Mouse (Mus musculus) kidney, adult 2 months (tissue): ENCODE measurements around the gene Morc3. TPM values are rescaled to one million over a fixed set of nuclear protein-coding genes. Genes with fewer than 3 reads are reported as not detected.

Experiments
- DNase-seq: peaks from one replicate; pipeline ENCODE4 v3.0.0; 2021
- H3K27ac ChIP-seq: fragments of 200-500 bp; 2 replicates; pipeline ENCODE4 v1.5.1; 2012; ENCODE audit warnings: low read depth, low read length, control low read depth, inconsistent platforms; ENCODE audit not compliant: insufficient read depth
- H3K27me3 ChIP-seq: fragments of 200-500 bp; replicated peaks from 2 replicates; pipeline ENCODE4 v1.6.1; 2012; ENCODE audit warnings: mild to moderate bottlenecking, moderate library complexity, low read length, inconsistent platforms; ENCODE audit not compliant: control insufficient read depth, insufficient read depth
- H3K36me3 ChIP-seq: fragments of 200-500 bp; 2 replicates; pipeline ENCODE4 v1.6.1; 2012; ENCODE audit warnings: mild to moderate bottlenecking, moderate library complexity, low read length, inconsistent platforms; ENCODE audit not compliant: control insufficient read depth, insufficient read depth
- H3K4me1 ChIP-seq: fragments of 200-500 bp; 2 replicates; pipeline ENCODE4 v1.6.1; 2011; ENCODE audit warnings: low read length; ENCODE audit not compliant: control insufficient read depth, insufficient read depth
- H3K4me3 ChIP-seq: fragments of 200-500 bp; 2 replicates; pipeline ENCODE4 v1.5.1; 2011; ENCODE audit warnings: mild to moderate bottlenecking, low read depth, low read length, control low read depth; ENCODE audit not compliant: insufficient read depth
- CTCF ChIP-seq: fragments of 200-500 bp; conservative IDR thresholded peaks from 2 replicates; pipeline ENCODE4 v1.5.1; 2011; ENCODE audit warnings: low read depth, mild to moderate bottlenecking, control low read depth, low read length, moderate library complexity, mixed read lengths; ENCODE audit not compliant: insufficient read depth, insufficient read length
- POLR2A ChIP-seq: fragments of 200-500 bp; IDR thresholded peaks from one replicate; pipeline ENCODE4 v1.6.1; 2011; ENCODE audit warnings: low read depth, low read length, control low read depth
- WGBS: fragments of 180-500 bp; shearing (Covaris S2); methylation state at CpG from one replicate; pipeline ENCODE4 v1.1.7; 2018; 5-methylcytosine and 5-hydroxymethylcytosine counted together
- polyA plus RNA-seq: library from polyadenylated mRNA; depleted of rRNA; stranded (reverse); fragments of >200 nt; gene quantifications from 2 replicates; pipeline ENCODE4 v1.2.3, GENCODE M21; 2012

Morc3 gene
- polyA plus RNA-seq, 1 experiment: 6.4 TPM

- H3K27ac ChIP-seq: no peak within 1 kb of the TSS
- TF ChIP-seq CTCF (no peak), POLR2A (no peak)
These were observed 51.6 kb downstream of the Morc3 start, which contains the start of gene Chaf1b for GRCm38 (mm10) chr16:93883423-93884085. Gene Chaf1b (plus strand): TSS chr16:93883901.

DNA sequence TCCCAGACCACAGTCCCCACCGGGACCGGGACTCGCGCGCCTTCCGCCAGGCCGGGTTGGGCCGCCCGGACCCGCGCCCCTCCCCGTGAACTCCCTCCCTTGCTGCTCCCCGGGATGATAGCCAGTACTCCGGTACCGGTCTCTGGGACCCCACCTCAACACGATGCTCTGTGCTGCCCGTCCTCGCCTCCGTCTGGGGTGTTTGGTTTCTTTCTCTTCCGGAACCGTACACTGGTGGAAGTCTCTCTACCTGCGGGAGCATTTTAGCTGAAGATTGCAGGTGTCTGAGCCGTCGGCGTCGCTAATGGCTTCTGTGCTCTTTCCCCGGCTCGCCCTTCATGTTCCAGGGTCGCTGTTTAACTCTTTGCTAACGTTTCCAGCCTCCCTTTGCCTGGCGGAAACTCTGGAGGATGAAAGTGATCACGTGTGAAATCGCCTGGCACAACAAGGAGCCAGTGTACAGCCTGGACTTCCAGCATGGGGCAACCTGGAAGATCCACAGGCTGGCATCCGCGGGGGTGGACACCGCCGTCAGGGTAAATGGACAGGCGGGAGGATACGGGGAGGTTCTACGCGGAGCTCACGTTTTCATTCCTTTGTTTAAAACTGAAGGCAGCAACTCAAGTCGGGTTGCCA is 52.3 kb downstream of the Morc3 start:
- peak overlapping the region; percentile 65 for H3K4me3 ChIP-seq
- TF ChIP-seq CTCF (no peak), POLR2A (no peak)
- no peaks in the 10 kb centered on the region for H3K36me3 ChIP-seq
- no peaks in the 10 kb centered on the region for H3K27me3 ChIP-seq
- H3K27ac ChIP-seq: no peak overlapping the region
- no peaks in the 10 kb centered on the region; the same call in 1 of the 2 replicates for H3K4me1 ChIP-seq
- DNase-seq: peak; percentile 32
- under 1% methylated on average over 43 of the region's 43 CpGs for WGBS

More at GRCm38 (mm10) chr16:93883423-93884085, 51.6 kb downstream of the Morc3 start, which contains the start of gene Chaf1b:
- H3K4me3 ChIP-seq: peak within 1 kb of the TSS; percentile 65
- DNase-seq: peak; percentile 98
- no peaks in the 10 kb centered on the region; the same call in 1 of the 2 replicates for H3K4me1 ChIP-seq
- H3K27me3 ChIP-seq: no peaks in the 10 kb centered on the region
- H3K36me3 ChIP-seq: no peaks in the 10 kb centered on the region
- under 1% methylated on average over 54 of the region's 54 CpGs for WGBS

GRCm38 (mm10) chr16:93884722-93885113 is 52.8 kb downstream of the Morc3 start:
- Histone ChIP-seq H3K27ac (no peak overlapping the region), H3K36me3 (no peaks in the 10 kb centered on the region), H3K4me3 (peak overlapping the region; percentile 65; the same call in 1 of the 2 replicates), H3K4me1 (no peaks in the 10 kb centered on the region; the same call in 1 of the 2 replicates), H3K27me3 (no peaks in the 10 kb centered on the region)
- TF ChIP-seq CTCF: no peak
- no peak for TF ChIP-seq POLR2A
- WGBS: 60% methylated on average over 5 of the region's 5 CpGs
- DNase-seq: no peak

DNA sequence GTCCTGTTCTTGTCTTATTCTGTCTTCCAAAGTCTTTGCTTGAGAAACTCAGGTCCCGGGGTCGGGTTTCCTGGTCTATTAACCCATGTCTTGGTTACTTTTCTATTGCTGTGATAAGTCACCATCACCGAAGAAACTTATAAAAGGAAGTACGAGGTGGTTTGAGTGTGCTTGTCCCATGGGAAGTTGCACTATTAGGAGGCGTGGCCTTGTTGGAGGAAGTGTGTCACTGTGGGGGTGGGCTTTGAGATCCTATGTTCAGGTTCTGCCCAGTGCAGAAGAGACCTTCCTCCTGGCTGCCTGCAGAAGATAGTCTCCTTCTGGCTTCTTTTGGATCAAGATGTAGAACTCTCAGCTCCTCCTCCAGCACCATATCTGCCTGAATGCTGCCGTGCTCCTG is 56.6 kb downstream of the Morc3 start:
- TF ChIP-seq POLR2A (no peak), CTCF (no peak)
- no peak overlapping the region for H3K4me3 ChIP-seq
- no peaks in the 10 kb centered on the region for H3K27me3 ChIP-seq
- 91% methylated on average over 6 of the region's 6 CpGs for WGBS
- H3K27ac ChIP-seq: no peak overlapping the region
- no peaks in the 10 kb centered on the region for H3K36me3 ChIP-seq
- H3K4me1 ChIP-seq: no peaks in the 10 kb centered on the region; the same call in 1 of the 2 replicates
- no peak for DNase-seq

DNA sequence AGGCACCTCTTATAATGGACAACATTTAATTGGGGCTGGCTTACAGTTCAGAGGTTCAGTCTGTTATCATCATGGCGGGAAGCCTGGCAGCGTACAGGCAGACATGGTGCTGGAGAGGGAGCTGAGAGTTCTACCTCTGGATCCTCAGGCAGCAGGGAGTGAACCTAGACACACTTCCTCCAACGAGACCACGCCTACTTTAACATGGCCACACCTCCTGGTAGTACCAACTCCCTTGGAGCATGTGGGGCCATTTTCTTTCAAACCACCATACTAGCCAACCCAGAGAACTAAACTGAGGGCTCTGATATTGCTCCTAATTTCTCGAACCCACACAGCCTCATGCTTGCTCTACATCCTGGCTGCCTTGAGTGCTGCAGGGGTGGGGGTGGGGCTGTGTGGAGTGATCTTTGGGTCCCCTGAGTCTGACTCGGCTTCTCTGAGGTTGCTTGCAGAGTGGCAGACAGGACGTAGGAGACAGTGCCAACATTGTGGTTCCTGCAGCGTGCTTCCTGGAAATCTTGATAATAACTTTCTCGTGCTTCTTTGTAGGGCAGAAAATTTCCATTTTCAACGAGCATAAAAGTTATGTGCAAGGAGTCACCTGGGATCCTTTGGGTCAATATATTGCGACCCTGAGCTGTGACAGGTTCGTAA is 59.2 kb downstream of the Morc3 start:
- no peak overlapping the region for H3K27ac ChIP-seq
- H3K36me3 ChIP-seq: no peaks in the 10 kb centered on the region
- no peak overlapping the region for H3K4me3 ChIP-seq
- TF ChIP-seq CTCF (no peak), POLR2A (no peak)
- no peak for DNase-seq
- 79% methylated on average over 12 of the region's 12 CpGs for WGBS
- H3K27me3 ChIP-seq: no peaks in the 10 kb centered on the region
- H3K4me1 ChIP-seq: no peaks in the 10 kb centered on the region

DNA sequence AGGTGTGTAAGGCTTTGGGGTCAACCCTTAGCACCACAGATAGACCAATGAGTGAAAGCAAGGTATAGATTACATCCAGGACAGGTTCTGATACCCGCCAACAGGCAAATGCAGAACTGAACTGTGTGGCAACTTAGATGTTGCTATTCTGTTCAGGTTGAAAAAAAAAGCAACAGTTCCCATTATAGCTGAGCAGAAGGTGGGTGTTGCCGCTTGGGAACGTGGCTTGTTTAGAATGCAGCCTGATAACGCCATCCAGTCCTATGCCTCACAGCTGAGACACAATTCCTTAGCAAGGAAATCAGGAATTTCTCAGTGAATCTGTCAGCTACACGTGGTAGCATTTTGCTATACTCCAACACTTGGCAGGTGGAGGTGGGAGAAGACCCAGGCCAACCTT is 61.4 kb downstream of the Morc3 start:
- H3K27ac ChIP-seq: no peak overlapping the region
- no peak for DNase-seq
- H3K4me1 ChIP-seq: no peaks in the 10 kb centered on the region
- no peak overlapping the region for H3K4me3 ChIP-seq
- 93% methylated on average over 5 of the region's 5 CpGs for whole genome bisulfite sequencing
- H3K27me3 ChIP-seq: no peaks in the 10 kb centered on the region
- H3K36me3 ChIP-seq: no peaks in the 10 kb centered on the region
- TF ChIP-seq POLR2A (no peak), CTCF (no peak)

GRCm38 (mm10) chr16:93903027-93903426 is 71.1 kb downstream of the Morc3 start:
- Histone ChIP-seq H3K4me1 (peaks cover 3% of the 10 kb centered on the region; the same call in 1 of the 2 replicates), H3K27ac (no peak overlapping the region), H3K36me3 (no peaks in the 10 kb centered on the region), H3K4me3 (no peak overlapping the region), H3K27me3 (no peaks in the 10 kb centered on the region)
- peak; percentile 29 for DNase-seq
- peak; percentile 51; the same call in 1 of the 2 replicates for TF ChIP-seq CTCF
- TF ChIP-seq POLR2A: no peak
- 74% methylated on average over 6 of the region's 6 CpGs for WGBS
